Mouse (Mus musculus): Measurements from ENCODE around the gene Tigd3. TPM values are rescaled to one million over a fixed set of nuclear protein-coding genes. Genes with fewer than 3 reads are reported as not detected.

The Tigd3 gene
- polyA plus RNA-seq, 1 experiment, result 4.0 TPM

DNA sequence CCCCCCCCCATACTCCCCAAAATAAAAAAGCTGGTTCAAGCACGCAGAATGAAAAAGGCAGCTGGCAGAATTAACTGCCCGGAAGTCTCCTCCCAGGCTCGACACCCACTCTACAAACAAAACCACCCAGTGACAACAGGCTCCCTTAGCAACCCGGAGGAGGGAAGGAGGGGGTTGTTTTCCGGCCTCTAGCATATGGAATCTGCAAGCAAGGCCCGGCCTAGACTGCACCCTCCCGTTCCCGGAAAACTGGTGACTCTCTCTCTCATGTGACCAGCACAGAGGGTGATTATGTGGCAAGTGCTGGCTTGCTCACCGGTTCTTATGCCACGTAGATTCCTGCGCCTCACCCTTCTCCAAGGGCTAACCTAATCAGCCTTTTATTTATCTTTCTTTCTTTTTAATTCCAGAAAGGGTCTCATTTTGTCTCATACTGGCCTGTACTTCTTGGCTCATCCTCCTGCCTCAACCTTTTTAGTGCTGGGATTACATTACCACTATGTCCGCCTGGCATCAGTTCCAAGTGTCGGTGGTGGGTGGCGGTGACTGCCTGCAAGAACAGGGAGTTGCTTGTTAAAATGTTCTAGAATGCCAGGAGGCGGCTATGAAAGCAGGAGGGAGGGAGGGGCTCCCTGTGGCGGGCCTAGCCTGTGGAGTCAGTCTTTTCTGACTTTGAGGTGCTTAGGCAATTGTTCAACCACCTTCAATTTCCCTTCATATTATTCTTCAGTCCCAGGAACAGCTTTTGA is 47.2 kb downstream of the Tigd3 start:
- H3K27me3 ChIP-seq (ENCODE audit: control insufficient read depth, insufficient read depth, low read length), result no peaks in the 10 kb centered on the region
- peak overlapping the region; percentile 39 for H3K4me3 ChIP-seq (ENCODE audit: control insufficient read depth, insufficient read depth, low read length)
- peak; percentile 54 for DNase-seq
- H3K4me1 ChIP-seq (replicated peaks; ENCODE audit: control insufficient read depth, insufficient read depth, low read length), result peaks cover 60% of the 10 kb centered on the region
- H3K36me3 ChIP-seq (ENCODE audit: control insufficient read depth, insufficient read depth, low read length), result peaks cover 3% of the 10 kb centered on the region
- 11% methylated on average over 16 of the region's 16 CpGs for WGBS
- 0 out of 2 replicates have a peak, but pooled peaks have one; percentile 5 for TF ChIP-seq POLR2A (IDR thresholded peaks at IDR 0.05; ENCODE audit: control insufficient read depth, extremely low read depth, insufficient read depth, low read length, poor library complexity)
- TF ChIP-seq CTCF (IDR thresholded peaks at IDR 0.05; ENCODE audit: borderline replicate concordance, control insufficient read depth, extremely low read depth, insufficient read depth, low read length, poor library complexity), result no peak
- H3K27ac ChIP-seq (ENCODE audit: control insufficient read depth, insufficient read depth, low read length), result peak overlapping the region; percentile 99

DNA sequence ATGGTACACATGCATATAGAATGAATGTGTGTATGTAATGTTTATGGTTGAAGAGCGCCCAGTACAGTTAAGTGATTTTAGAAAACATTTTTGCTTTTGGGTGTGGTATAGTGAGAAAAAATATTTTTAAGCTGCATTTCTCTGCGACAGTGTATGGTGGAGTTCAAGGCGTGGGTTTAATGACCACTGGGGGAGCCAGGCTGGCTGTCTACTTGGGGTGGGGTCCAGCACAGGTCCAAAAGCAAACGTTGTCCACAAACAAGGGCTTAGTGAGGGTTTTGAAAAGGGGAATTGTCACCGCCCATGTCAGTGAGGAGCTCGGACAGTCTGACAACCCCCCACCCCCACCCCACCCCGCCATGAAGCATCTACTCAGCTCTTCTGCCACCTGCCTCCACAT is 47.8 kb downstream of the Tigd3 start:
- Histone ChIP-seq H3K4me3 (ENCODE audit: control insufficient read depth, insufficient read depth, low read length) (peak overlapping the region; percentile 39), H3K36me3 (ENCODE audit: control insufficient read depth, insufficient read depth, low read length) (no peaks in the 10 kb centered on the region), H3K27me3 (ENCODE audit: control insufficient read depth, insufficient read depth, low read length) (no peaks in the 10 kb centered on the region), H3K4me1 (replicated peaks; ENCODE audit: control insufficient read depth, insufficient read depth, low read length) (peaks cover 65% of the 10 kb centered on the region), H3K27ac (ENCODE audit: control insufficient read depth, insufficient read depth, low read length) (peak overlapping the region; percentile 99)
- peak; percentile 30 for DNase-seq
- TF ChIP-seq CTCF (IDR thresholded peaks at IDR 0.05; ENCODE audit: borderline replicate concordance, control insufficient read depth, extremely low read depth, insufficient read depth, low read length, poor library complexity) (no peak), POLR2A (IDR thresholded peaks at IDR 0.05; ENCODE audit: control insufficient read depth, extremely low read depth, insufficient read depth, low read length, poor library complexity) (no peak)
- WGBS, result 1% methylated on average over 7 of the region's 7 CpGs

DNA sequence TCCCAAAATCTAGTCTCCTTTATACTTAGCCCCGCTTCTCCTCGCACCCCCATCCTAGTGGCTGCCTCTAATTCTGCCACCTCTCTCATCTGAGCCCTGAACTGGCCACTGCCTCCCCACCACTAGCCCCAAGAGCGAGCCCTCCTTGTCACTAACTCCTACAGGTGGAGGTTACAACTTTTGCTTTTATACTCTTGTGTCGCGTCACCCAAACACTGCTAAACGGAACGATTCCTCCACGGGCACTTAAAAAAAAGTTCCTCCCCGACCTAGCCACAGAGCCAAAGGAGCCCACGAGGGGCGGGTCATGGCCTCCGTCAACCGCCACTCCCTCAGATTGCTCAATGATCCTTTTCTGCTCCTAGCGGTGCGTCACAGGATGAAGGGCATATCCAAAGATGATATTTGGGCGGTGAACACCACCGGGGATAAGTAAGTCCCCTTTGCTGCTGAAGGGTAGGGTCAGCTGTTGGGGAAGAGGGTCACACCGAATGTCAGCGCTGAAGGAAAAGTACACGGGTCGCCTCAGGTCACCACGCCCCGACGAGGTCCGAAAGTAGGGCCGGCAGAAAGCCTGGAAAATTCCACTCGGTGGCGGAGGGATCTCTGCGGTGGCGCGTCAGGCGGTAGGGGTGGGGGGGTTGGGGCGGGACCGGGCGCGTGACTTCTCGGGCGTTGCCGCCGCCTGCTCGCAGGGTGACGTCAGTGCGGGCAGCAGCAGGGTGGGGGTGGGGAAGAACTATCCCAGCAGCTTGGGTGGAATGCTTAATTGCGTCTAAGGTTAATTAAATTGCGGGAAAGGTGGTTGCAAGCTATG is 48.4 kb downstream of the Tigd3 start:
- Histone ChIP-seq H3K4me1 (replicated peaks; ENCODE audit: control insufficient read depth, insufficient read depth, low read length) (peaks cover 68% of the 10 kb centered on the region), H3K4me3 (ENCODE audit: control insufficient read depth, insufficient read depth, low read length) (peak overlapping the region; percentile 97), H3K27ac (ENCODE audit: control insufficient read depth, insufficient read depth, low read length) (peak overlapping the region; percentile 99), H3K27me3 (ENCODE audit: control insufficient read depth, insufficient read depth, low read length) (no peaks in the 10 kb centered on the region), H3K36me3 (ENCODE audit: control insufficient read depth, insufficient read depth, low read length) (no peaks in the 10 kb centered on the region)
- peak; percentile 93 for DNase-seq
- no peak; the same call in 1 of the 2 replicates for TF ChIP-seq CTCF (IDR thresholded peaks at IDR 0.05; ENCODE audit: borderline replicate concordance, control insufficient read depth, extremely low read depth, insufficient read depth, low read length, poor library complexity)
- peak; percentile 99 for TF ChIP-seq POLR2A (IDR thresholded peaks at IDR 0.05; ENCODE audit: control insufficient read depth, extremely low read depth, insufficient read depth, low read length, poor library complexity)
- WGBS, result under 1% methylated on average over 45 of the region's 45 CpGs

DNA sequence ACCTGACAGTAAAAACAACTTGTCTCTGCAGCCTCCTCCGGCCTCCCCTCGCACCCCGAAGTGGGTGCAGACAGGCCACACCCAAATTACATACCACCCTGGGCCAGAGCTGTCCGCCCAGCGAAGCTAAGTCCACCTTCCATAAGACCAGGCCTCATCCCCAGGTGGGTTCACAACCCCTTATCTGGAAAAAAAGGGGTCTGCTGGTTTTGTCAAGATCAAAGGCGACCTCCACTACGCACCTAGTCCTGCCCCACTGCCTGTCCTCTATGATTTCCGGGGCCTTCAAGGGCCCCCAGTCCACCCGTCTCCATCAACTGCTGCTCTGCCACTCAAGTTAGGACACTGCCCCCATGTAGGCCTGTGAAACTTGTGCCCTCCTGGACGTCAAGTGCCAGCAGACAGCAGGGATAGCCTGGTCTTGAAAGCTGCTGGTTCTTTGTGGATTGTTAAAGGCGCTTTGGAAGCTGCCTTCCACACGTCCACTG is 49.1 kb downstream of the Tigd3 start:
- no peak for TF ChIP-seq POLR2A (IDR thresholded peaks at IDR 0.05; ENCODE audit: control insufficient read depth, extremely low read depth, insufficient read depth, low read length, poor library complexity)
- TF ChIP-seq CTCF (IDR thresholded peaks at IDR 0.05; ENCODE audit: borderline replicate concordance, control insufficient read depth, extremely low read depth, insufficient read depth, low read length, poor library complexity), result no peak
- peak overlapping the region; percentile 96 for H3K27ac ChIP-seq (ENCODE audit: control insufficient read depth, insufficient read depth, low read length)
- H3K27me3 ChIP-seq (ENCODE audit: control insufficient read depth, insufficient read depth, low read length), result no peaks in the 10 kb centered on the region
- under 1% methylated on average over 12 of the region's 12 CpGs for WGBS
- no peaks in the 10 kb centered on the region for H3K36me3 ChIP-seq (ENCODE audit: control insufficient read depth, insufficient read depth, low read length)
- H3K4me1 ChIP-seq (replicated peaks; ENCODE audit: control insufficient read depth, insufficient read depth, low read length), result peaks cover 62% of the 10 kb centered on the region
- DNase-seq, result peak; percentile 54
- H3K4me3 ChIP-seq (ENCODE audit: control insufficient read depth, insufficient read depth, low read length), result peak overlapping the region; percentile 97

DNA sequence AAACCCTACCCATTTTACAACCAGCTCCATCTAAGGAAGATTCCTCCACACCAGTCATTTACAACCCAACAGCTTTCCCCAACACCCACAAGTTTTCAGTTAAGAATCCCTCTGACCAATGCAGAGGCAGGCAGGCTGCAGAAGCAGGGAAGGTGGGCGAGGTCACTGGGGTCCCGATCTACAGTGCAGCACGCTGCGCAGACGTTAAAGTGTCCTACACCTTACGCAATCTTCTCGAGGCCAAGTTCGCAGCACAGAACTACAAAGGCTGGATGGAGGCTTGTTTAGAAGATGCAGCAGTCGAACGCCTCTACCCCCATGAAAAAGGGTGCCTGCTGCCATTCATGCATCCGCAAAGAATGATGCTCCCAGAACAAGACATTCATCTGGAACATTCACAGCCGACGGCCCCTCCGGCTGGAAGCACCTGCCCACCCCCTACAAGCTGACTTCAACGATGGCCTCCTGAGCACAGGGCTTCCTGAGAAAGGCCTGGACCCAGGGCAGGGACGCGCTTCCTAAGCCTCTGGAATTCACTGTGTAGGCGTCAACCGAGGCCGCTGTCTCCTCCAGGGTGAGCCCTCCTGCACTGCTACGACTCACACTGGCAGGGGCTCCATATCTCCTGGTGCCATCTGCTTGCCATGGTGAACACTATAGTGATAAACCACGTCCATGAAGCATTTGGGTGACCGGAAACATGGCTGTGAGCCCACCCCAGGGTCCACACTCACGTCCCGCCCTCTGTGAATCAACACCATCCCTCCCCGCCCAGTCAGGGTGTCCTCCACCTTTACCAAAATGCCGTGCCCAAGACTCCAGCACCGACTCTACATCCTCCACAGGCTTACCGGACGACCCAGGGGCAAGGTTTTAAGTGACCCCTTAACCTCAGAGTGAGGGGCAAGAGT is 49.9 kb downstream of the Tigd3 start:
- H3K4me3 ChIP-seq (ENCODE audit: control insufficient read depth, insufficient read depth, low read length), result peak overlapping the region; percentile 97
- peaks cover 54% of the 10 kb centered on the region for H3K4me1 ChIP-seq (replicated peaks; ENCODE audit: control insufficient read depth, insufficient read depth, low read length)
- H3K27me3 ChIP-seq (ENCODE audit: control insufficient read depth, insufficient read depth, low read length), result no peaks in the 10 kb centered on the region
- 4% methylated on average over 30 of the region's 30 CpGs for WGBS
- no peaks in the 10 kb centered on the region for H3K36me3 ChIP-seq (ENCODE audit: control insufficient read depth, insufficient read depth, low read length)
- TF ChIP-seq CTCF (IDR thresholded peaks at IDR 0.05; ENCODE audit: borderline replicate concordance, control insufficient read depth, extremely low read depth, insufficient read depth, low read length, poor library complexity) (no peak), POLR2A (IDR thresholded peaks at IDR 0.05; ENCODE audit: control insufficient read depth, extremely low read depth, insufficient read depth, low read length, poor library complexity) (0 out of 2 replicates have a peak, but pooled peaks have one; percentile 11)
- H3K27ac ChIP-seq (ENCODE audit: control insufficient read depth, insufficient read depth, low read length), result peak overlapping the region; percentile 96
- peak; percentile 44 for DNase-seq
